Mouse (Mus musculus) hindbrain, embryonic 14.5 days (tissue): Measurements from ENCODE around the gene Ubap1. TPM values are rescaled to one million over a fixed set of nuclear protein-coding genes. Genes with fewer than 3 reads are reported as not detected.

ENCODE experiments used
- ATAC-seq: fragments of 200-750 bp; cut with Nextera tagmentation; 2 replicates; pipeline ENCODE4 v1.8.0; 2017; ENCODE audit warnings: moderate number of reproducible peaks, mild to moderate bottlenecking, moderate TSS enrichment, moderate library complexity; ENCODE audit not compliant: low FRiP score
- DNase-seq: peaks from one replicate; pipeline ENCODE4 v3.0.0-alpha.2; 2015; ENCODE audit warnings: low spot score
- H3K27ac ChIP-seq: fragments of 300-500 bp; sonication (generic); 2 replicates; pipeline ENCODE4 v1.5.1; 2014; ENCODE audit warnings: mild to moderate bottlenecking, moderate library complexity
- H3K27me3 ChIP-seq: fragments of 300-500 bp; sonication (generic); 2 replicates; pipeline ENCODE4 v1.6.1; 2014; ENCODE audit warnings: mild to moderate bottlenecking, low read length, mixed read lengths; ENCODE audit not compliant: control insufficient read depth, insufficient read depth
- H3K36me3 ChIP-seq: fragments of 300-500 bp; sonication (generic); replicated peaks from 2 replicates; pipeline ENCODE4 v1.6.1; 2014; ENCODE audit not compliant: control insufficient read depth, insufficient read depth
- H3K4me1 ChIP-seq: fragments of 300-500 bp; sonication (generic); replicated peaks from 2 replicates; pipeline ENCODE4 v1.6.1; 2014; ENCODE audit warnings: antibody characterized with exemption, low read length, mixed read lengths; ENCODE audit not compliant: control insufficient read depth, insufficient read depth
- H3K4me2 ChIP-seq: fragments of 300-500 bp; sonication (generic); replicated peaks from 2 replicates; pipeline ENCODE4 v1.6.1; 2014; ENCODE audit warnings: mild to moderate bottlenecking, moderate library complexity
- H3K4me3 ChIP-seq: fragments of 300-500 bp; sonication (generic); replicated peaks from 2 replicates; pipeline ENCODE4 v1.5.1; 2014; ENCODE audit warnings: mild to moderate bottlenecking, low read length
- H3K9ac ChIP-seq: fragments of 300-500 bp; sonication (generic); 2 replicates; pipeline ENCODE4 v1.6.1; 2014
- H3K9me3 ChIP-seq: fragments of 300-500 bp; sonication (generic); 2 replicates; pipeline ENCODE4 v1.6.1; 2016; ENCODE audit warnings: low read length; ENCODE audit not compliant: control insufficient read depth
- WGBS: fragments of 180-500 bp; shearing (Covaris S2); extraction: QIAGEN DNeasy Blood & Tissue Kit; methylation state at CpG from one replicate; pipeline ENCODE4 v1.1.7; 2014; 5-methylcytosine and 5-hydroxymethylcytosine counted together
- polyA plus RNA-seq: library from polyadenylated mRNA; unstranded; fragments of >200 nt; fragmentation: Nextera tagmentation; extraction: Ambion mirVana; gene quantifications from 2 replicates; pipeline ENCODE4 v1.2.1, GENCODE M21; 2014

Gene Ubap1
- 64.1 and 68.7 TPM in 2 replicates for polyA plus RNA-seq

- DNase-seq (peak; percentile 96), ATAC-seq (peak; percentile 97)
- Histone ChIP-seq H3K9ac (peak within 1 kb of the TSS; percentile 73), H3K4me2 (peak within 1 kb of the TSS; percentile 55), H3K4me3 (peak within 1 kb of the TSS; percentile 81), H3K36me3 (no peaks in the 10 kb centered on the region), H3K27ac (peak within 1 kb of the TSS; percentile 91), H3K27me3 (no peaks in the 10 kb centered on the region), H3K9me3 (no peaks in the 10 kb centered on the region), H3K4me1 (peaks cover 17% of the 10 kb centered on the region)
- under 1% methylated on average over 31 of the region's 31 CpGs for WGBS
Observed at GRCm38 (mm10) chr4:41348584-41349198, at the start of gene Ubap1. Gene Ubap1, plus strand, starts transcription at chr4:41348996.

- WGBS, result 90% methylated on average over 7 of the region's 7 CpGs
- H3K4me3 ChIP-seq, result no peak overlapping the region
- ATAC-seq, result no peak
- no peak for DNase-seq
- no peak overlapping the region for H3K4me2 ChIP-seq
- H3K36me3 ChIP-seq, result peaks cover 74% of the 10 kb centered on the region
- no peaks in the 10 kb centered on the region for H3K9me3 ChIP-seq
- no peaks in the 10 kb centered on the region for H3K4me1 ChIP-seq
- no peak overlapping the region for H3K9ac ChIP-seq
- no peak overlapping the region for H3K27ac ChIP-seq
- no peaks in the 10 kb centered on the region for H3K27me3 ChIP-seq
Observed at GRCm38 (mm10) chr4:41303671-41304070, 45.1 kb upstream of the Ubap1 start.

- Histone ChIP-seq H3K9ac (no peak overlapping the region), H3K27me3 (no peaks in the 10 kb centered on the region), H3K4me1 (no peaks in the 10 kb centered on the region), H3K27ac (no peak overlapping the region), H3K9me3 (no peaks in the 10 kb centered on the region), H3K36me3 (peaks cover 71% of the 10 kb centered on the region), H3K4me2 (no peak overlapping the region), H3K4me3 (no peak overlapping the region)
- DNase-seq (no peak), ATAC-seq (no peak)
- WGBS, result 67% methylated on average over 3 of the region's 3 CpGs
Observed at GRCm38 (mm10) chr4:41304302-41304701, 44.5 kb upstream of the Ubap1 start.

DNA sequence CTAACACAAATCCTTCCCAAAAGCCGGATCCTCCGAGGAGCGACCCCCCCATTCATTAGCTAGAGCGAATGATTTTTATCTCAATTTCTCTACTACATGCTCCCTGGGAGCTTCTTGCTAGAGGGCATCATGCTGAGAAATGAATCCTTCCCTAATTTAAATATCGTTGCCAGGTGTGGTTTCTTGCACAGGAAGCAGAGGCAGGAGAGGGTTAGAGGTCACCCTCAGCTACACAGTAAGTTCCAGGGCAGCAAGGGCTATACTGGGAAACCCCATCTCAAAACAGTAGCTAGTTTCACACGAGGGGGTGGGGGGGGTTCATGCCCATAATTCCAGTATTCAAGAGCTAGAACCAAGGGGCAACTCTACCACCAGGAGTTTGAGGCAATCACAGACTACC lies 41.4 kb upstream of the Ubap1 start:
- WGBS, result 83% methylated on average over 6 of the region's 6 CpGs
- Histone ChIP-seq H3K4me2 (no peak overlapping the region), H3K4me3 (no peak overlapping the region), H3K27me3 (no peaks in the 10 kb centered on the region), H3K4me1 (no peaks in the 10 kb centered on the region), H3K36me3 (peaks cover 71% of the 10 kb centered on the region), H3K9ac (no peak overlapping the region), H3K27ac (no peak overlapping the region), H3K9me3 (no peaks in the 10 kb centered on the region)
- DNase-seq (no peak), ATAC-seq (no peak)

GRCm38 (mm10) chr4:41310567-41311563 lies 37.9 kb upstream of the Ubap1 start:
- Histone ChIP-seq H3K9ac (no peak overlapping the region), H3K27me3 (no peaks in the 10 kb centered on the region), H3K9me3 (no peaks in the 10 kb centered on the region), H3K27ac (no peak overlapping the region), H3K36me3 (peaks cover 64% of the 10 kb centered on the region), H3K4me1 (peaks cover 17% of the 10 kb centered on the region), H3K4me3 (no peak overlapping the region), H3K4me2 (no peak overlapping the region)
- WGBS, result 94% methylated on average over 9 of the region's 9 CpGs
- DNase-seq (no peak), ATAC-seq (no peak)

DNA sequence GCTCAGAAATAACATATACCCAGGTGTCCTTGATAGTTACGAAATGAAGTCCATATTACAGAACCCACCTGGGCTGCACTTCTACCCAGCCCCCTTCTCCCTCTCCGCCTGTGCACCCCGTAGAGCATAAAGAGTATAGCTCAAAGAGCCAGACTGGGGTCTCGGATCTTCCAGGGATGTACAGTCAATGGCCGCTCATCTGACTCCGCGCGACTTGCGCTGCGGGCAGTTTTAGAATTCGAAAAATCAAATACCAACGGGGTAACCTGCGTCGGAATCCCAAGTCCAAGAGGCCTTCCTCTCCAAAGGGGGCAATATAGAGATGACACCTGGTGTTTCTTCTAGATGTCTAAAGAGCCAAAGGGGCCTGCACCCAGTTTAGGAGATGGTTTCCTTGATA lies 35.1 kb upstream of the Ubap1 start:
- Histone ChIP-seq H3K4me1 (peaks cover 17% of the 10 kb centered on the region), H3K4me3 (peak overlapping the region; percentile 81), H3K9me3 (no peaks in the 10 kb centered on the region), H3K27ac (peak overlapping the region; percentile 90), H3K9ac (peak overlapping the region; percentile 92), H3K27me3 (no peaks in the 10 kb centered on the region), H3K36me3 (peaks cover 38% of the 10 kb centered on the region), H3K4me2 (peak overlapping the region; percentile 86)
- ATAC-seq (no peak), DNase-seq (no peak)
- WGBS, result 16% methylated on average over 14 of the region's 14 CpGs

GRCm38 (mm10) chr4:41314141-41315129 lies 34.4 kb upstream of the Ubap1 start, which contains the start of gene Dcaf12:
Gene Dcaf12, minus strand, starts transcription at chr4:41314889.
- Histone ChIP-seq H3K4me1 (peaks cover 17% of the 10 kb centered on the region), H3K4me2 (peak within 1 kb of the TSS; percentile 86), H3K27me3 (no peaks in the 10 kb centered on the region), H3K9ac (peak within 1 kb of the TSS; percentile 92), H3K36me3 (peaks cover 33% of the 10 kb centered on the region), H3K27ac (peak within 1 kb of the TSS; percentile 90), H3K4me3 (peak within 1 kb of the TSS; percentile 81), H3K9me3 (no peaks in the 10 kb centered on the region)
- peak; percentile 97 for ATAC-seq
- DNase-seq, result peak; percentile 91
- WGBS, result under 1% methylated on average over 70 of the region's 70 CpGs

DNA sequence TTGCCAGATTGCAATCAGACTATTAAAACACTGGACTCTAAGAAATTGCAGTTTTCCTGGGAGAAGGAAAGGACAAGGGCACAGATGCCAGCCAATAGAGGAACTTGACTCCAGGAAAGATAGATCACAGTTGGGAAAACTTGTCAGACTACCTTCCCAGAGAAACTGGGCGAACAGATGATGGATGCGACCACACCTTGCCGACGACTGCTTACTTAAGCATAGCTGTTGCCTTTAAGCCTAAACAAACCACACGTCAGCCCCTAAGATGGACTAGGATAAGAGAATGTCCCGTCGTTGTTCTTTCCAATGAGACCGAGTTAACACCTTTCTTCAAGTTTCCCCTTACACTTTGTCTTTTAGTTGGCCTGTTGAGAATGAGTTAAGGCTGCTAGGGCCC lies 33.6 kb upstream of the Ubap1 start:
- Histone ChIP-seq H3K4me1 (peaks cover 17% of the 10 kb centered on the region), H3K27ac (peak overlapping the region; percentile 90), H3K9ac (peak overlapping the region; percentile 92), H3K4me2 (peak overlapping the region; percentile 86), H3K36me3 (peaks cover 25% of the 10 kb centered on the region), H3K9me3 (no peaks in the 10 kb centered on the region), H3K4me3 (peak overlapping the region; percentile 81), H3K27me3 (no peaks in the 10 kb centered on the region)
- DNase-seq (no peak), ATAC-seq (0 out of 2 replicates have a peak, but pooled peaks have one; percentile 12)
- 62% methylated on average over 8 of the region's 8 CpGs for WGBS
